Mouse (Mus musculus) cerebellum, adult 2 months (tissue): ENCODE results near the gene Dnajb9. TPM values are rescaled to one million over a fixed set of nuclear protein-coding genes. Genes with fewer than 3 reads are reported as not detected.

Source experiments
- DNase-seq, 2 experiments: peaks; one replicate each; pipeline ENCODE4 v3.0.0; 2021
- H3K27ac ChIP-seq: fragments of 200-500 bp; 2 replicates; pipeline ENCODE4 v1.5.1; 2012; ENCODE audit warnings: low read length, control low read depth, inconsistent platforms; ENCODE audit not compliant: insufficient read depth
- H3K27me3 ChIP-seq: fragments of 200-500 bp; 2 replicates; pipeline ENCODE4 v1.6.1; 2012; ENCODE audit warnings: inconsistent platforms, mild to moderate bottlenecking, low read length, moderate library complexity; ENCODE audit not compliant: control insufficient read depth, insufficient read depth
- H3K4me1 ChIP-seq: fragments of 200-500 bp; 2 replicates; pipeline ENCODE4 v1.6.1; 2011; ENCODE audit warnings: low read length; ENCODE audit not compliant: control insufficient read depth, insufficient read depth
- H3K4me3 ChIP-seq: fragments of 200-500 bp; replicated peaks from 2 replicates; pipeline ENCODE3; 2011; ENCODE audit warnings: mild to moderate bottlenecking, low read depth, low read length, control low read depth; ENCODE audit not compliant: insufficient read depth
- CTCF ChIP-seq: fragments of 200-500 bp; IDR thresholded peaks from 2 replicates; pipeline ENCODE4 v1.5.1; 2011; ENCODE audit warnings: low read depth, mild to moderate bottlenecking, control low read depth, low read length, moderate library complexity, borderline replicate concordance; ENCODE audit not compliant: insufficient read depth
- POLR2A ChIP-seq: fragments of 200-500 bp; IDR thresholded peaks from 2 replicates; pipeline ENCODE4 v1.6.1; 2011; ENCODE audit warnings: low read length, control low read depth, borderline replicate concordance; ENCODE audit not compliant: insufficient read depth
- WGBS: fragments of 180-500 bp; shearing (Covaris S2); methylation state at CpG from one replicate; pipeline ENCODE4 v1.1.7; 2018; 5-methylcytosine and 5-hydroxymethylcytosine counted together
- polyA plus RNA-seq: library from polyadenylated mRNA; depleted of rRNA; stranded (reverse); fragments of >200 nt; gene quantifications from 2 replicates; pipeline ENCODE4 v1.2.3, GENCODE M21; 2012; rRNA removed

Gene Dnajb9
- polyA plus RNA-seq, 1 experiment, result 26.4 TPM

GRCm38 (mm10) chr12:44159349-44159748 lies 50.8 kb downstream of the Dnajb9 start:
- Histone ChIP-seq H3K4me3 (no peak overlapping the region), H3K4me1 (no peaks in the 10 kb centered on the region), H3K27ac (no peak overlapping the region), H3K27me3 (no peaks in the 10 kb centered on the region)
- DNase-seq, result no peak
- 83% methylated on average over 1 of the region's 1 CpGs for WGBS
- TF ChIP-seq POLR2A, result no peak
- no peak for TF ChIP-seq CTCF

Other genes with a start within 250 kb of the Dnajb9 start
- gene Pnpla8, start 11.0 kb upstream of the Dnajb9 start, polyA plus RNA-seq, result 64.3 and 67.4 TPM in 2 replicates
- 88.0 and 95.2 TPM in 2 replicates for gene Nrcam, start 118.6 kb upstream of the Dnajb9 start, polyA plus RNA-seq